Mouse (Mus musculus) left cerebral cortex, postnatal 25 days (tissue): ENCODE data around the gene Lrp4. TPM values are rescaled to one million over a fixed set of nuclear protein-coding genes. Genes with fewer than 3 reads are reported as not detected.

Experiments
- DNase-seq, 2 experiments: peaks; one replicate each; pipeline ENCODE4 v3.0.0; 2022; ENCODE audit warnings: low spot score in 2 of 2, mixed read lengths in 1 of 2
- intact Hi-C: fragments of 180-260 bp; cut with DNase I; formaldehyde crosslinking; loops from one replicate; pipeline ENCODE4 v1.15.1; 2025
- total RNA-seq, 2 experiments: library from RNA; stranded (reverse); gene quantifications; 2 replicates each; pipeline ENCODE4 v1.2.3; 2021

Gene Lrp4
- total RNA-seq, 2 experiments from 2014 or later = 24.9 to 25.2 TPM

- intact Hi-C loops = no loop called here
- DNase-seq = no peak
These were observed 7.0 kb upstream of the Lrp4 start for GRCm38 (mm10) chr2:91450316-91450715.

- intact Hi-C loops = no loop called here
- no peak for DNase-seq
These were observed 4.7 kb upstream of the Lrp4 start for GRCm38 (mm10) chr2:91452658-91453057.

DNA sequence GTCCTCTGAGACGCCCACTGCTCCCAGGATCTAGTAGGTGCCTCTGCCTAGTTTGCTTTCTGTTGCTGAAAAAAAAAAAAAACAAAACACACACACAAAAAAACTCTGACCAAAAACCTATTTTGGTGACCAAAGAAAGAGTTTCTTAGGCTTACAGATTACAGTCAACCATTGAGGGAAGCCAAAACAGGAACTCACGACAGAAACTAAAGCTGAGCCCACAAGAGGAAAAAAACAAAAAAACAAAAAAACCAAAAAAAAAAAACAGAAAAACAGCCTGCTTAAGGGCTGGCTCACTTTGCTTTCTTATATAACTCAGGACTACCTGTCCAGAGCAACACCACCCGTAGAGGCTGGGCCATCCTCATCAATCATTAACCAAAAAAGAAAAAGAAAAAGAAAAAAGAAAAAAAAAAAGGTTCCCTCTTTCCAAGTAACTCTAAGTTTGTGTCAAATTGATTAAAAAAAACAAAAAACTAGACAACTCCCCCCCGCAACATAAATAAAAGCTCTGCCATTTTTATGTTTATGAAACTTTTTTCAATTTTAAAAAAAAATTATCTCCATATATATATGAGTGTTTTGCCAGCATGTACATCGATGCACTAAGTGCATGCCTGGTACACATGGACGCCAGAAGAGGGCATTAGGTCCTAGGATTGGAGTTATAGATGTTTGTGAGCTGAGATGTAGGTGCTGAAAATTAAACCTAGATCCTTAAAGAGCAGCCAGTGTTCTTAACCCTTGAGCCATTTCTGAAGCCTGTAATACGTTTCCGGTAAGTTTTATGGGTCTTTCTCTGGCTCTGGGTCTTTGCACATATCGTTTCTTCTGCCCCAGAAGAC is 3.9 kb upstream of the Lrp4 start:
- intact Hi-C loops = no loop called here
- no peak for DNase-seq

DNA sequence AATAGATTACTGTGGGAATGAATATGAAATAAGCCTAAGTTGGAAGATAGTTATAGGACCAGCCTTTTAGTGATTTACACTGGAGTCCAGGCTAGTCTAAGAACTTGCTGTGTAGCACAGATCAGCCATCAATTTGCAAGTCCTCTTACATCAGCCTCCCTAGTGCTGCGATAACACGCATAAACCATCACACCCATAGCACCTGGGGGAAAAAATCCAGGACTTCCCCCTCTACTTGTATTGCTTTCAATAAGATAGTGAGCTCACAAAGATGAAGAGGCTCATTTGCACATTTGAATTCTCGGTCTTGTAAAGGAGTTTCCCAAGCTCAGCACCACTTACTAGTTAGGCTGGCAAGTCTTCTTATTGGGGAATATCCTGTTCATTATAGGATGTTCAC is 2.9 kb upstream of the Lrp4 start:
- no peak for DNase-seq
- intact Hi-C loops = no loop called here

DNA sequence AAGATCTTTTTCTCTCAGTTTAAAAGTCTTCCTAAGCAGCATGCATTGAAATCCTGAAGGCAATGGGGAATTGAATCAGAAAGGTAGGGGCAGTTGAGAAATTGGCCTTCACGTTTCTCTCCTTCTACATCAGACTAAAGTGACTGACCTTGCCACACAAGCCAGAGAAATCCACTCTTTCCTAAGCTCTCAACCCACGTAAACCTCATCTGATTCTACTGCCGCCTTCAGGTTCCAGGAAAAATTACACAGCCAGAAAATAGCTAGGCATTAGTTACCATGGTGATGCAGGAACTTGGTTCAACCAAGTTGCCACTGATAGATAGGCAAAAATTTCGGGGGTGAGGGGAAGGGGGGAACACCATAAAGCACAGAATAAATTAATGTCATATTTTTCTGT is 1.5 kb upstream of the Lrp4 start:
- intact Hi-C loops = loop anchor here (5.0 kb wide), 1 partner anchor 129 kb away; no protein-coding TSS in a partner anchor
- DNase-seq = peak; percentile 54 to 73

- DNase-seq = no peak
- intact Hi-C loops = loop anchor here (5.0 kb wide), 1 partner anchor 129 kb away; no protein-coding TSS in a partner anchor
These were observed 715 bp upstream of the Lrp4 start for GRCm38 (mm10) chr2:91456491-91457100.

DNA sequence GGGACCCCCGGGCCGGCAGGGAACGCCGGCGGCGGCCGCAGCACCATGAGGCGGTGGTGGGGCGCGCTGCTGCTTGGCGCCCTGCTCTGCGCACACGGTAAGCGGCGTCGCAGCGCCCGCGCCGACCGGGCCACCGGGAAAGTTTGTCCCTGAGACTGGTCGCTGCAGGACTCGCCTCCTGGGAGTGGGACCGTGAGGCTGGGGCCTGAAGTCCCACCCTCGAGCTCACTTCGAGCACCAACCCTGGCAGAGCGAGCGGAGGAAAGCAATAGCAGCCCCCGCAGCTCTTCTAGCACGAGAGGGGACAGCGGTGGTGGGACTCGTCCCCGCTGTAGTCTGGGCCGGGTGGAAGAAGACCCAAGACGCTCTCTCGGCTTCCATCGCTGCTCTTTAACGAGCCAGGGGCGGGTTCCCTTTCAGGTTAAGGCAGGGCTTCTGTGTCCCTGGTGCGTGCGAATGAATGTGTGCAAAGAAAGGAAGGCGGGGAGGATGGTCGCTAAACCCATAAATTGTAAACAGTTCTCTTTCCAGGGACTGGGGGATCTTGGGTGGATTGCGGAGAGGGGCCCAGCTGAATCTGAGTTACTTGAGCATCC is 443 bp downstream of the Lrp4 start:
- intact Hi-C loops = loop anchor here (5.0 kb wide), 1 partner anchor 130 kb away; no protein-coding TSS in a partner anchor
- no peak for DNase-seq

DNA sequence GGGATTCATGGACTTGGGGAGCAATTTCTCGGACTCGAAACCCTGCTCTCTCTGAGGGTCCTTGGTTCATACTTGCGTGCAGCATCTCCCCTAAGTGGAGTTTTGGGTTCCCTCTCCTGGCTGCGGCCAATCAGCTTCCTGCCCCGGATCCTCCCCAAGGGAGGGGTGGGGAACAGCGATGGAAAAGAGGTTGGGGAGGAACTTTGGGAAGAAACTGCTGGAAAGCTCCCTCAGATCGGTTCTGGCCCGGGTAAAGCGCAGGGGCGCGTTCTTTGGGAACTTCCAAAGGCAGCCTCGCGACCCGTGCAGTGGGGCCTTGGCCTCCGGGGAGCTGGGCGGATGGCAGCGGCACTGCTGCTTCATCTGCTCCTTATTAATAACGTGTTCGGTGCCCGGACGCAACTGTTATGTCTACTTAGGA is 951 bp downstream of the Lrp4 start:
- DNase-seq = no peak
- intact Hi-C loops = loop anchor here (5.0 kb wide), 1 partner anchor 131 kb away; no protein-coding TSS in a partner anchor

DNA sequence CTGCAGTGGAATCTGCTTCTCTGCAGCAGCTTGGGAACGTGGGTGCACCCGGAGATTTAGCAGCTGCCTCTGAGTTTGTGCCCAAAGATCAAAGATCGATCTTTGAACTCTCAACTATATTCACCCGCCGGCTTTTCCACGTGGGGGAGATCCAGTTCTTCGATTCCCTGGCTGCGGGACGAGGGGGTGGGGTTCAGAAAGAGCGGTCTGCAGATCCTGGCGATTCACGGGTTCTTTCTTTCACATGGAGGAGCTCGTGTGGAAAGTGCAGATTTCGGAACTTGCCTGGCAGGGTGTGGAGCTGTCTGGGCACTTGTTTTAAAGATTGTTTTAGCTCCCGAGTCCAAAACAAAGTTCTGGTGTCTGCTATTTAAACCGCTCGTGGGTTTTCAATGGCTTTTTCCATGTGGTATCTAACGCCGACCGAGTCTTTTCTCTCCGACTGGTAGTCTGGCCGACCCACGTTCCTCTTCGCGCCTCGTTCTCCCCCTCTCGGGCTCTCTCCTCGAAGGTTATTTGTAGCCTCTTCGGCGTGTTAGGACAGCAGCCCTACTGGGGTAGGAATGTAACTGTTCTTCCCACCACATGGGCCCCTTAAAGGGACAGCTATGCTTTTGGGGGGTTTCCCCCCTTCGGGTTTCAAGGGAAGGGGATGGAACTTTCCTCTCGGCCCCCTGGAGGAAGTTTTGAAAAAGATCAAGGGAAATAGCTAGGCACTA is 1.5 kb downstream of the Lrp4 start:
- intact Hi-C loops = loop anchor here (5.0 kb wide), 1 partner anchor 132 kb away; no protein-coding TSS in a partner anchor

GRCm38 (mm10) chr2:91460076-91460475 is 2.8 kb downstream of the Lrp4 start:
- no peak for DNase-seq
- intact Hi-C loops = no loop called here

More for the DNA sequence above, 1.5 kb downstream of the Lrp4 start:
- DNase-seq = peak in 1 of 2 experiments; percentile 76

DNA sequence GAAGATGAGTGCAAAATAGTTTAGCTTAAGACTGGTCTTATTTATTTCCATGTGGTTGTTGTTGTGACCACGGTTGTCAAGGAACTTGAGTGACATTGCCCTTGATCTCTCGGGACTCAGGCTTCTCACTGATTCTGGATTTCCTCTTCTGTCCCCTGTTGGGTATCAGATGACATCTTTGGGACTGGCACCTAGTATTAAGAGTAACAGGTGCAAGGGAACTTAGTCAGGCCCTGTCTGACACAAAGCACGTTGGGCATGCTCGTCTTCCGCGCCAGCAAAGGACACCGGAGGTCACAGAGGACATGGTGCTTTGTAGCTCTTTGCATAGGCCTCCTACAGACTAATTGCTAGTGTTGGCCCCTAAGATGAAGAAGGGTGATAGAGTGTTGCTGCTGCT is 3.5 kb downstream of the Lrp4 start:
- intact Hi-C loops = no loop called here
- no peak for DNase-seq

DNA sequence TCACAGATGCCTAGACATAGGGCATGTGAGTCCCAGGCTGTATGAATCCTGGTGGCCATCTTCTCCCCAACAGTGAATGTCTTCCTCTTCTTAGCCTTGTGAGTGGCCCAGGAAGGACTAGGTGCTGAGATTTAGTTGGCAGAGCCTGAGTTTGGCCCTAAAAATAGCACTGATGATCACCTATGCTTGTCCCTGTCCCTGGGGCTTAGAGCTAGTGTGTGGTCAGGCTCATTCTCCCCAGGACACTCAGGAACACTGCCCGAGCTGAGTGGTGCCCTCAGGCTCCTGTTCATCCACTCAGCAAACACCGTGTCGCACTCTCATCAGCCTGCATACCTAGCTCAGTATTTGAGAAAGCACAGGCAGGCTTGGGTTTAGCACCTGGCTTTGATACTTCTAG is 4.0 kb downstream of the Lrp4 start:
- intact Hi-C loops = no loop called here

GRCm38 (mm10) chr2:91462196-91462595 is 4.9 kb downstream of the Lrp4 start:
- no peak for DNase-seq
- intact Hi-C loops = no loop called here

More for the DNA sequence above, 4.0 kb downstream of the Lrp4 start:
- no peak for DNase-seq

DNA sequence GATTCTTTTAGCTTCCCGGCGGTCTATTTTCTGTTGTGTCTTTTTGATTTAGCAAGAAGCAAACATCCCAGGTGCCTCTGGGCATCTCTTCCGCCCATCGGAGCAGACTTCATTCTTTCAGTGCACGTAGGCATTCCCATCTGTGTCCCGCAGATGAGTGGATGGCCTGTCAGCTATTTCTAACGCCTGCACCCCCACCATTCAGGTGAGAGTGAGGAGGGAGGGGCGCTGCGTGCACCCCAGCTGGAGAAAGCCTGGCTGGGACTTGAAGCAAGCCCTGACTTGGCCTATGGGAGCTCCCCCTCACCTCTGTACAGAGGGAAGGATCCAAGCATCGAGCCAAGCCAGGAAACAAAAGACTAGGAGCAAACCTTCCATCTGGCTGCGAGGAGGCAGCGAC is 5.4 kb downstream of the Lrp4 start:
- no peak for DNase-seq
- intact Hi-C loops = no loop called here

GRCm38 (mm10) chr2:91465934-91466333 is 8.6 kb downstream of the Lrp4 start:
- intact Hi-C loops = no loop called here
- DNase-seq = no peak

GRCm38 (mm10) chr2:91467613-91468012 is 10.3 kb downstream of the Lrp4 start:
- intact Hi-C loops = no loop called here
- DNase-seq = no peak

DNA sequence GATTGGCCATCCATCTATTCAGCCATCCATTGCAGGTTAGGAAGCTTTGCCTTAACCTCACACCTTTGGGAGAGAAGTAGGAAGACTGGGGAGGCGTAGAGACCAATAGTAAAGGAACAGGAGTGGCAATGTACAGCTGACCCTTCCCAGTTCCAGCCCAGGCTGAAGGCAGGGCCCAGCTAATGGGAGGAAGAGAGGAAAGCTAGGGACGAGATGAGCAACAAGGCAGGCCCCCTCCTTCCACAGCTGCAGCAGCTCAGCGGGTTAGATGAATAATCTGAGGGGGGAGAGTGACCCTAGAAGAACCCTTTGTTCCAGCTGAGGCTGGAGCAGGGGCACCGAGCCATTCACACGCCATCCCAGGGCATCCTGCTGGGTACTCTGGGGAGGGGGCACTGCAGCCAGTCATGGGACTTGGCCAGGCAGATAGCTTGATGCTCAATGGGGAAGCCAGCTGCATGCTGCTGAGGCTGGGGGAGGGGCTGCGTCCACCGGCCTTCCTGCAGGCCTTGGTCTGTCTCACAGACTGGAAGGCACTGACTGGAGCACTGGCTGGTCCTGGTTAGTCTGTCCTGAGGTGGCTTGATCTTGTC is 12.8 kb downstream of the Lrp4 start:
- intact Hi-C loops = no loop called here
- DNase-seq = peak; percentile 42 to 68

GRCm38 (mm10) chr2:91474358-91474757 is 17.0 kb downstream of the Lrp4 start:
- no peak for DNase-seq

DNA sequence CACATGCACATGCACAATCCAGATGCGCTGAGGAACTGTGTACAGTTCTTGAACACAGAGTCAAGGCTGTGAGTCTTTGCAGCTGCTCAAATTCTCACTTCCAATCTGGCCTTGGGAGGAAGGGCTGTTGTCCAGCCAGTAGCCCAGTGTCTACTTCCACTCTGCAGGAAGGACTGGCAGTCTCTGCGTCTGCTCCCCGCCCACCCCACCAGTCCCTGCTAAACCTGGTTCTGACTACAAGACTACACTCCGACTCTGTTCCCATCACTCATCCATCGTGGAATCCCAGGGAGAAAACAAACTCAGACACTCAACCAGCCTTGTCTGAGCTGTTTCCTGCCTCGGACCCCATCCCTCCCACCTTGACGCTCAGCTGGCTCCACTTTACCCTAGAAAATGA is 18.5 kb downstream of the Lrp4 start:
- intact Hi-C loops = no loop called here

More at GRCm38 (mm10) chr2:91474358-91474757, 17.0 kb downstream of the Lrp4 start:
- intact Hi-C loops = no loop called here

More for the DNA sequence above, 18.5 kb downstream of the Lrp4 start:
- DNase-seq = no peak
